Mouse (Mus musculus) liver, adult 2 months (tissue): ENCODE measurements around the gene Prnp.

ENCODE experiments used
- CTCF ChIP-seq: fragments of 200-500 bp; IDR thresholded peaks from 2 replicates; pipeline ENCODE4 v1.5.1; 2011; ENCODE audit warnings: low read depth, low read length, control low read depth
- POLR2A ChIP-seq: fragments of 200-500 bp; IDR thresholded peaks from 2 replicates; pipeline ENCODE4 v1.6.1; 2011; ENCODE audit warnings: low read length, control low read depth; ENCODE audit not compliant: insufficient read depth; ENCODE audit errors: extremely low read depth

DNA sequence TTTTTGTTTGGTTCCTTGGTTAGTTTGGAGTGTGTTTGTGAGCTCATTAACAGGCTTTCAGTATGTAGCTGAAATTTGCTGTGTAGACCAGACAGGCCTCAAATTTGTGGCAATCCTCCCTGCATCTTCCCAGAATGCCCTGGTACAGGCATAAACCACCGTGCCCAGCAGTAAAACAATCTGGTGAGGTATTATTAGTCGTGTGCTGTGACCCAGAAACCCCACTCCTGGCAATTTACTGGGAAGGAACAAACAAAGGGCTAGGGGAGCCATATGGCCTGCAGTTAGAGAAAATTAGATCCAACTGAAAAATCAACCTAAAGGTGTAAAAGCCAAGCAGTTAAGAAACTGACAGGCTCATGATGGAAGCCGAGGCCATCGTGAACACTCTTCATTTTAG, 1.6 kb downstream of the Prnp start:
- no peak for TF ChIP-seq CTCF
- TF ChIP-seq POLR2A: no peak
